Mouse (Mus musculus): ENCODE measurements around the gene Paqr7. TPM values are rescaled to one million over a fixed set of nuclear protein-coding genes. Genes with fewer than 3 reads are reported as not detected.

The Paqr7 gene
- polyA plus RNA-seq, 1 experiment: 6.8 TPM

- H3K4me3 ChIP-seq (ENCODE audit: insufficient read depth, low read length): peak overlapping the region; percentile 22
- no peak for TF ChIP-seq CTCF (IDR thresholded peaks at IDR 0.05; ENCODE audit: borderline replicate concordance, insufficient read depth, low read length)
- no peak for TF ChIP-seq POLR2A (IDR thresholded peaks at IDR 0.05; ENCODE audit: low read depth, low read length)
- H3K27ac ChIP-seq (ENCODE audit: insufficient read depth, low read length): no peak overlapping the region
- no peaks in the 10 kb centered on the region; the same call in 1 of the 2 replicates for H3K4me1 ChIP-seq (ENCODE audit: control insufficient read depth, insufficient read depth, low read length)
Observed at GRCm38 (mm10) chr4:134469985-134470384, 26.5 kb upstream of the Paqr7 start.

GRCm38 (mm10) chr4:134471469-134471868, 25.0 kb upstream of the Paqr7 start:
- no peak overlapping the region for H3K4me3 ChIP-seq (ENCODE audit: insufficient read depth, low read length)
- no peak overlapping the region for H3K27ac ChIP-seq (ENCODE audit: insufficient read depth, low read length)
- no peaks in the 10 kb centered on the region; the same call in 1 of the 2 replicates for H3K4me1 ChIP-seq (ENCODE audit: control insufficient read depth, insufficient read depth, low read length)
- TF ChIP-seq POLR2A (IDR thresholded peaks at IDR 0.05; ENCODE audit: low read depth, low read length): no peak
- no peak for TF ChIP-seq CTCF (IDR thresholded peaks at IDR 0.05; ENCODE audit: borderline replicate concordance, insufficient read depth, low read length)

DNA sequence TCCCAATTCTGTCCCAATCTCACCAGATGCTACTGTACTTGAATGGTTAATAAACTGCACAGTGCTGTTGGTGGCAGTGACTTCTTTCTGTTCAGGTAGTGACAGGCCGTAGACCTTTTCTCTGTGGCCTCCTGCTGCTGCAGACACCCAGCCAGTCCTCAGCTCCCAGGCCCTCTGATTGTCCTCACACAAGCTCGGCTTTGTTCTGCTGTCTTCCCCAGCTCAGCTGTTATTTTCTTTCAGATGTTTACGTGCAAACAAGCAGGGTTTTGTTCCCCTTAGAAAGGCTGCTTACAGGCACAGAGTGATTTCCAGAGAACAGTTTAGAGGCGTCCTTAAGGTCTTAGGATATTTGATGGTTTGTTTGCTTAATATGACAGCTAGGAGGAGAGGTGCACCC, 22.7 kb upstream of the Paqr7 start:
- no peak for TF ChIP-seq POLR2A (IDR thresholded peaks at IDR 0.05; ENCODE audit: low read depth, low read length)
- no peak for TF ChIP-seq CTCF (IDR thresholded peaks at IDR 0.05; ENCODE audit: borderline replicate concordance, insufficient read depth, low read length)
- Histone ChIP-seq H3K4me1 (ENCODE audit: control insufficient read depth, insufficient read depth, low read length) (no peaks in the 10 kb centered on the region), H3K4me3 (ENCODE audit: insufficient read depth, low read length) (no peak overlapping the region), H3K27ac (ENCODE audit: insufficient read depth, low read length) (no peak overlapping the region)

DNA sequence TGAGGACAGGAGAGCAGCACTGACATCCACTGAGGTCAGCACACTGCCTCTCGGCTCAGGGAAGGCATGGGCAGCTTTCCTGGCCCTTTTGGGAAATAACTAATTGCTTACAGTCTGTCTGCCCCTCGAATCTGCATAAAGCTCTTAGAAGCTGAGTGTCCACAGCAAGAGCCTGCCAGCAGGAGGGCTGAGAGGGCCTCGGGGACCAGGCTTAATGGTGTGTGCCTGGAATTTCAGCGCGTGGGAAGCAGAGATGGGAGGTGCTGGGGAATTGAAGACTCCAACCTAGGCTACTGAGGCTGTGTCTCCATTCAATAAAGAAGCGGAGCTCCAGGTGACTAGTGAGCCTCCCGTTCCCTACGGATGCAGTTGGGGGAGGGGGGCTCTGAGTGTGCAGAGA, 22.3 kb upstream of the Paqr7 start:
- no peak overlapping the region for H3K4me3 ChIP-seq (ENCODE audit: insufficient read depth, low read length)
- no peak overlapping the region for H3K27ac ChIP-seq (ENCODE audit: insufficient read depth, low read length)
- no peaks in the 10 kb centered on the region for H3K4me1 ChIP-seq (ENCODE audit: control insufficient read depth, insufficient read depth, low read length)
- no peak for TF ChIP-seq CTCF (IDR thresholded peaks at IDR 0.05; ENCODE audit: borderline replicate concordance, insufficient read depth, low read length)
- TF ChIP-seq POLR2A (IDR thresholded peaks at IDR 0.05; ENCODE audit: low read depth, low read length): no peak

DNA sequence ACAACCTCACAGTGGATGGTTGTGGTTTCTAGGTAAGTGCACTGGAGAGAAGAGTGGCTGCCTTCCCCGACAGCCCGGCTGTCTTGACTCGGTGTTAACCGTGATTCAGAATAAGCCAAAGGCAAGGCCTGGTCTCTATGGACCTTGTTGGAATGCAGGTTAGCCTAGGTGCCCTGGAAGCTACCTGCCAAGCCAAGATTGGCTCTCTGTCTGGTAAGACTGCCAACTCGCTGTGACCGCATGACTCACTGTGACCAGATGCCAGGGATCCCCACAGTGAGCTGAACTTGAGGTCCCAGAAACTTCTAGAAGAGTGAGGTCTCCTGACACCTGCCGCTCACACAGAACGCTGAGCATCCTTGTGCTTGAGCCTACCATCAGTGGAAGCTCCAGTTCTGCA, 19.6 kb upstream of the Paqr7 start:
- no peak for TF ChIP-seq POLR2A (IDR thresholded peaks at IDR 0.05; ENCODE audit: low read depth, low read length)
- H3K4me3 ChIP-seq (ENCODE audit: insufficient read depth, low read length): no peak overlapping the region
- no peak overlapping the region for H3K27ac ChIP-seq (ENCODE audit: insufficient read depth, low read length)
- H3K4me1 ChIP-seq (ENCODE audit: control insufficient read depth, insufficient read depth, low read length): no peaks in the 10 kb centered on the region

- no peak overlapping the region for H3K27ac ChIP-seq (ENCODE audit: insufficient read depth, low read length)
- TF ChIP-seq POLR2A (IDR thresholded peaks at IDR 0.05; ENCODE audit: low read depth, low read length): no peak
- peak; percentile 99 for TF ChIP-seq CTCF (IDR thresholded peaks at IDR 0.05; ENCODE audit: borderline replicate concordance, insufficient read depth, low read length)
- no peak overlapping the region for H3K4me3 ChIP-seq (ENCODE audit: insufficient read depth, low read length)
- no peaks in the 10 kb centered on the region; the same call in 1 of the 2 replicates for H3K4me1 ChIP-seq (ENCODE audit: control insufficient read depth, insufficient read depth, low read length)
Observed at GRCm38 (mm10) chr4:134478031-134478430, 18.5 kb upstream of the Paqr7 start.

DNA sequence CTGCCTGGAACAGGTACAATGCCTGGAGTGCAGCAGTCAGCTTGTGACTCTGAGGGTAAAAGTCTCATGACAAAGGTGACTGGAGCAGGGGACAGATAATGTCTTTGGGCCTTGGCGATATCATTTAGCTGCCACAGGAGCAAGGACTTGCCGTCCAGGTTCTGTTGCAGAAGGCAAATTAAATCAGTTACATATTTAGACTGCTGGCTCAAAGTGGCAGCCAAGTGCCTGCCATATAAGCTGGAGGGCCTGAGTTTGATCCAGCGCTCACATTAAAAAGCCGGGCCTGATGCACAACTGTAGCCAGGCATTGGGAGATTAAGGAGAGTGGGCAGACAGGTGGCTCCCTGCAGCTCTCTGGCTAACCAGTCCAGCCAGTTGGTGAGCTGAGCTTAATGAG, 16.7 kb upstream of the Paqr7 start:
- Histone ChIP-seq H3K4me1 (ENCODE audit: control insufficient read depth, insufficient read depth, low read length) (no peaks in the 10 kb centered on the region; the same call in 1 of the 2 replicates), H3K4me3 (ENCODE audit: insufficient read depth, low read length) (no peak overlapping the region), H3K27ac (ENCODE audit: insufficient read depth, low read length) (no peak overlapping the region)
- TF ChIP-seq CTCF (IDR thresholded peaks at IDR 0.05; ENCODE audit: borderline replicate concordance, insufficient read depth, low read length) (no peak), POLR2A (IDR thresholded peaks at IDR 0.05; ENCODE audit: low read depth, low read length) (no peak)

DNA sequence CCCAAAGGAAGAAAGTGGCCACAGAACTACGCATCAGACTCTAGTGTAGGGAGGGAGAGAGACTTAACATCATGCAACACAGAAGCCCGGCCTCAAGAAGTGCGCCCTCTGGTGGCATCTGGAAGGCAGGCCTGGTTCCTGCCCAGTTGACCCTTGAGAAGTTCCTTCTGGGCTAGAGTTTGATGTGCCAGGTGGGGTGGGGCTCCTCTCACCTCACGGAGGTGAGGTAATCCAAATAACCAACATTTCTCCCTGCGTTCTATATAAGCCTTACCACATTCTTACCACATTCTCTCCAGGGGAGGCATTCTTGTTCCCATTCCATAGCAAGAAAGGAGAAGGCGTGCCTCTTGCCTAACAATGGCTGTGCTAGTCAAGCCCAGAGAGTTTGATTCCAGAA, 15.6 kb upstream of the Paqr7 start:
- H3K27ac ChIP-seq (ENCODE audit: insufficient read depth, low read length): no peak overlapping the region
- H3K4me3 ChIP-seq (ENCODE audit: insufficient read depth, low read length): no peak overlapping the region
- no peaks in the 10 kb centered on the region; the same call in 1 of the 2 replicates for H3K4me1 ChIP-seq (ENCODE audit: control insufficient read depth, insufficient read depth, low read length)
- TF ChIP-seq CTCF (IDR thresholded peaks at IDR 0.05; ENCODE audit: borderline replicate concordance, insufficient read depth, low read length): peak; percentile 71; the same call in 1 of the 2 replicates
- TF ChIP-seq POLR2A (IDR thresholded peaks at IDR 0.05; ENCODE audit: low read depth, low read length): no peak

GRCm38 (mm10) chr4:134481270-134481669, 15.2 kb upstream of the Paqr7 start:
- no peak overlapping the region for H3K27ac ChIP-seq (ENCODE audit: insufficient read depth, low read length)
- no peak for TF ChIP-seq CTCF (IDR thresholded peaks at IDR 0.05; ENCODE audit: borderline replicate concordance, insufficient read depth, low read length)
- TF ChIP-seq POLR2A (IDR thresholded peaks at IDR 0.05; ENCODE audit: low read depth, low read length): no peak
- H3K4me1 ChIP-seq (ENCODE audit: control insufficient read depth, insufficient read depth, low read length): no peaks in the 10 kb centered on the region; the same call in 1 of the 2 replicates
- H3K4me3 ChIP-seq (ENCODE audit: insufficient read depth, low read length): no peak overlapping the region

DNA sequence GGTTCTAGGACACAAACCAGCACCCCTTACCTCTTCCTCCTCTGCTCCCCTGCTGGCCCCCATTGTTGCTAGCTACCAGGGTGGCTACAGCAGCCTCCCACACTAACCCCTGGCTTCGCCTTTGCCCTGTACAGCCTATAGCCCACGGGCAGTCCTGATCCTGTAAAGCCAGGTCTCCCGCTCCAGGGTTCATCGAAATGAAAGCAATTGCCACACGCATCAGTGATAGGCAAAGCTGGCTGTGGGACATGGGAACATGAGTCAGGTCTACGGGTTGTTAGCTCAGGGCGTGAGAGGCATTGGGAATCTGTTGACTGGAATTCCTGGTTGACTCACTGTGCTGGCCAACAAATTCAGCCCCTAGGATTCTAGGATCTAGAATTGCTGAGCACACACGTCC, 14.1 kb upstream of the Paqr7 start:
- TF ChIP-seq POLR2A (IDR thresholded peaks at IDR 0.05; ENCODE audit: low read depth, low read length) (no peak), CTCF (IDR thresholded peaks at IDR 0.05; ENCODE audit: borderline replicate concordance, insufficient read depth, low read length) (no peak)
- Histone ChIP-seq H3K27ac (ENCODE audit: insufficient read depth, low read length) (no peak overlapping the region), H3K4me3 (ENCODE audit: insufficient read depth, low read length) (no peak overlapping the region), H3K4me1 (ENCODE audit: control insufficient read depth, insufficient read depth, low read length) (no peaks in the 10 kb centered on the region; the same call in 1 of the 2 replicates)
